Mouse (Mus musculus) kidney, adult 18-20 months (tissue): ENCODE measurements around the gene Hist1h2ab.
A peak's percentile ranks its signal among the peaks of the same experiment; 100 is the strongest.
"Not testable (repeated sequence)": the region's sequence is repeated elsewhere in the genome, so short reads cannot be mapped to it uniquely, and the experiment has no call there.

Experiments used
- DNase-seq: peaks from one replicate; pipeline ENCODE4 v3.0.0; 2021

Hist1h2ab gene

DNA sequence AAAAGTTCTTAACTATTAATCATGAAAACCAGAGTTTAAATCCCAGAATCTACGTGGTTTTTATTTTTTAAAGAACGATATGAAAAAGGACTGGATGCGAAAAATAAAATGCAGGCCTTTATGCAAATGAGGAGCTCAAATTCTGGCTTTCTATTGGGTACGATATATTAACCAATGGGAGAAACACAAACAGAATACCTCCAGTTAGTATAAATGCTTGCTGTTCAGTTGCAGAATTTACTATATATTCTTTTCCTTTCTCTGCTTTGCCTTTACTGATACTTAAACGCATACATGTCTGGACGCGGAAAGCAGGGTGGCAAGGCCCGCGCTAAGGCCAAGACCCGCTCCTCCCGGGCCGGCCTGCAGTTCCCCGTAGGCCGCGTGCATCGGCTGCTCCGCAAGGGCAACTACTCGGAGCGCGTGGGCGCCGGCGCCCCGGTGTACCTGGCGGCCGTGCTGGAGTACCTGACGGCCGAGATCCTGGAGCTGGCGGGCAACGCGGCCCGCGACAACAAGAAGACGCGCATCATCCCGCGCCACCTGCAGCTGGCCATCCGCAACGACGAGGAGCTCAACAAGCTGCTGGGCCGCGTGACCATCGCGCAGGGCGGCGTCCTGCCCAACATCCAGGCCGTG is at the start of gene Hist1h2ab:
Gene Hist1h2ab, plus strand, starts transcription at position 288 of the 639 bp plus-strand sequence.
- peak; percentile 45 for DNase-seq

DNA sequence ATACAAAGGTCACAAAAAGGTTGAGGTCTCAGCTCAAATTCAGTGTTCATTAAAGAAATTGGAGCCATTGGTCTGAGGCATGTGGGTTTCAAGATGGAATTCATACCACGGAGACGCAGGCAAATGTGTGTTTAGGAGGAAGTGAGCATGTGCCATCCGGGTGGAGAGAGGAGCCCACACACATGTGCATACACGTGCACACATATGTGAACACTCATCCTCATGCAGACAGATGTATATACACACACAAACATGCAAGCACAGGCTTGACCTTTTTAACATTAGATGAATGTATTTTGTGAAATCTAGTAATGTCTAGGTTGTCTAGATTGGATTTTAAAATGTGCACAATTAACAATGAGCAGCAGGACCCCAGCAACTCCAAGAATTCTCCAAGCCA is 48.7 kb upstream of the Hist1h2ab start:
- no peak for DNase-seq

DNA sequence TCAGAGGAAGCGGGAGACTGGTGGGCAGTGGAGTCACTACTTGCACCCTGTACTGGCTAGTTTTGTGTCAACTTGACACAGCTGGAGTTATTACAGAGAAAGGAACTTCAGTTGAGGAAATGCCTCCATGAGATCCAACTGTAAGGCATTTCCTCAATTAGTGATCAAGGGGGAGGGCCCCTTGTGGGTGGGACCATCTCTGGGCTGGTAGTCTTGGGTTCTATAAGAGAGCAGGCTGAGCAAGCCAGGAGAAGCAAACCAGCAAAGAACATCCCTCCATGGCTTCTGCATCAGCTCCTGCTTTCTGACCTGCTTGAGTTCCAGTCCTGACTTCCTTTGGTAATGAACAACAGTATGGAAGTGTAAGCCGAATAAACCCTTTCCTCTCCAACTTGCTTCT is 48.1 kb upstream of the Hist1h2ab start:
- not testable (repeated sequence) for DNase-seq

DNA sequence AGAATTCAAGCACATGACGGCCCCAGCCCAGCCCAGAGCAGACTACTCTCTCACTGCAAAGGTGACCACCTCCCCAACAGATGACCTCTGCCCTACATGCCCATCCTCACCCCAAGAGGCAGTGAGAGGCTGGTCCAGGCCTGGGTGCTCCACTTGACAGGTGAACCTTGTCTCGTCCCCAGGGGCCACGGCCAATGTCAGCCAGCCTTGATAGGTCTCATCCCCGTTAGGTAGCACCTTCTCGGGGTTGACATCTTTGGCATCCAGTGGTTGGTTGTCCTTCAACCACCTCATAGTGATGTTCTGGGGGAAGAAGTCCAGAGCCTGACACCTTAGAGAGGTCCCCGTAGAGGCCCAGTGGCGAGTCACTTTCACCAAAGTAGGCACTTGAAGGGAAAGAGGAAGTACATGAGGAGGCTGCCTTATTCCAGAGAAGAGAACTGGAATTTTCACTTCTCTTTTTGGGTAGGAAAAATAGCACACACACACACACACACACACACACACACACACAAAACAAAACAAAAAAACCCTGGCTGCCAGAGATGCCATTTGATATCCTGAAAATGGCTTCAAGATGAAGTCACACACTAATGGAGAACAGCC is 45.1 kb upstream of the Hist1h2ab start:
- no peak for DNase-seq

DNA sequence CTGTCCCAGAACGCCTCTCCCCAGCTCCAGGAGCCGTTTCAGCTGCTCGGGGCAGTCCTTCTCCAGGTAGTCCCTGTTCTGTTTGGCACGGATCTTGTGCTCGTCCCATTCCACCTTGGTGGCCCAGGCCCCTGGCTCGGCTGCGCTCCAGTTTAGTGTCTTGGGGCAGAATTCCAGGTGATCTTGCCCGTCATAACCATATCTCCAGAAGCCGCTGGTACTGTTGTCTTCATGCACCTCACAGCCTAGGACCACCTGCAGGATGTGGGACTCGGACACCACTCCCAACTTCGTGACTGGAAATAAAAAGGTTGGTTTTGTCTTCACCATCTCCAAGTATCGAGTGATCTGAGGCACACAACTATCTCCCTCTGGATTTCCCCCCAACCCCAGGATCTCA is 44.2 kb upstream of the Hist1h2ab start:
- DNase-seq = no peak

DNA sequence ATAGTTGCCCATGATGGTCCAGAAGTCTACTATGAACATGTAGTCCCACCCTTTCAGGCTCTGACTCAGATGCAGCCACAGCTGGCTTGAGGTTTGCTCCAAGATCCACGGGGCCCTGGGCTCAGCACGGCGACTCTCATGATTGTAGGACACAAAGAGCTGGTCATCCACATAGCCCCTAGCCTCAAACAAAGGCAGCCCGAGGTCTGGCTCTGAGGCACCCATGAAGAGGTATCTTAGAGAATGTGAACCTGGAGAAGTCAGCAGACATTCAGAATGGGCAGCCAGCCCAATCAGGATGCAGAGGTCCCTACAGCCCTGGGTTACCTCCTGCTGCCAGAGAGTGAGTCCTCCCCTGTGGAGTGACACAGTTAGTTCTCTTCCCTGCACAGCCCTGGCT is 42.9 kb upstream of the Hist1h2ab start:
- DNase-seq = no peak

DNA sequence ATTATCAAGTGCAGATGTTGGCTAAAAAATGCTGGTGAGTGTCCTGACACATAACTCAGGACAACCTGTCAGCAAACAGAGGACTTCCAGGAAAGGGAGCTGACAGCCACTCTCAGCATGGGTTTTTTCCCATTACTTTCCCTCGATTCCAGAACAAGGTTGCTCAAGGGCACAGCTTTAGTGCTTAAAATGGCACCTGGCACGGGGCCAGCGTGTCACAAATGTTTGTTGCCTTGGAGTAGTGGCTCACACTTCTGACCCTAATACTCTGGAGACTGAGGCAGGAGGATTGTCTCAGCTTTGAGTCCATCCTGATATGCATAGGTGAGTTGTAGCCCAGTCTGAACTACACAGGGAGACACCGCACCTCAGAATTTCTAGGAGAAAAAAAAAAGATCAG is 42.3 kb upstream of the Hist1h2ab start:
- DNase-seq = no peak

DNA sequence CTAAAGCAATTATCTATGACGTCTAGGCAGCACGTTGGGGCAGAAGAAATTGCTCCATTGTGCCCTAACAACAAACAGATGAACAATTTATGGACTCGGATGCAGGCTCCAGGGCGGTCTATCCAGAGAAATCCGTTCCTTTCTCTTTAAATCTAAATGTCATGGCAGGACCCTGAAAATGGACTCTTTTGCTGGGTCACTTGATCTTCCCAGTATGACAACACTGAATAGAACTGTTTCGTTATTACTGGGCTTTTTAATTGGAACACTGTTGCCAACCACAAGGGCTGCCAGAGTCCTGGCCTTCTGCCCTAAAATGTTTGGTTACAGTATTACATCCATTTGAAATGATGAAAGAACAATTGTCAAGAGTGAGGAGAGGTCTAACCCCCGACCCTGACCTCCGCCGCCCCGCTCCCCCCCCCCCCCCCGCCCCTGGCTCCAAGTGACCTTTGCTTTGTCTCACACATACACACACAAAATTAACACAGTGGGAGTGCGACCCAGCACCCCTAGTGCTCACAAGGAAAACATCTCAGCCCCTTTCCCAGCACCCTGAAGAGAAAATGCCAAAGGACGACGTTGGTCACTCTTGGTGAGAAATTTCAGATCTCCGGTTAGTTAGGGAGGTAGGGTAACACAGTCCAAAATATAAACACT is 41.1 kb upstream of the Hist1h2ab start:
- DNase-seq = peak; percentile 41

DNA sequence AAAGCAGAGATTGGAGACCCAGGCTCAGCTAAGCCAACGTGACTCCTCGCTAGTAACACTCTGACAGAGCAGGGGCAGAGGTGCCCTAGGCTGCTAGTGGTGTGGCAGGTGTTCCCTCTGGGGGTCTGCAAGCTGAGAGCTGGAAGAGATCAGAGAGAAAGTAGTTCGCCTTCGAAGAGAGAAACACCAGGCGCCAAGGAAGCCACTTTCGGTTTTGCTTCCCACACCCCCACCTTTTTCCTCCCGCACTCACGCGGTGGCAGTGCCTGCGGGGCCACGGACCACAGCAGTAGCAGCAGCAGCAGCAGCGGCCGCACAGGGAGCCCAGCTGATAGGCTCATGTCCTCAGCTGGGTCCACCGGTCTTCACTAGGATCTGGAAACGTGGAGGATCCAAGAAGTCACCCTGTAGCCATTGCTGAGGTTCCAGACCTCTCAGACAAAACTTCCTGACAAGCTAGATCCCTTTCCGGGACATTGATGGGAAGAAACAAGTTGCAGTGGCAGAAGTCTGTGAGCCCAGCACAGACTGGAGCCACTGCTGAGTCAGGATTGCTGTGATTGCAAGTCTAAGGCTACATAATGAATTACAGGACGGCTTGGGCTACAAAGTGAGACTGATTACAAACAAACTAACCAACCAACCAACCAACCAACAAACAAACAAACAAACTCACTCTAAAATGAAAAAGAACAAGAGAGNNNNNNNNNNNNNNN is 40.4 kb upstream of the Hist1h2ab start, which contains the start of gene Hfe:
Gene Hfe, minus strand, starts transcription at position 481 of the 716 bp plus-strand sequence.
- peak; percentile 65 for DNase-seq

DNA sequence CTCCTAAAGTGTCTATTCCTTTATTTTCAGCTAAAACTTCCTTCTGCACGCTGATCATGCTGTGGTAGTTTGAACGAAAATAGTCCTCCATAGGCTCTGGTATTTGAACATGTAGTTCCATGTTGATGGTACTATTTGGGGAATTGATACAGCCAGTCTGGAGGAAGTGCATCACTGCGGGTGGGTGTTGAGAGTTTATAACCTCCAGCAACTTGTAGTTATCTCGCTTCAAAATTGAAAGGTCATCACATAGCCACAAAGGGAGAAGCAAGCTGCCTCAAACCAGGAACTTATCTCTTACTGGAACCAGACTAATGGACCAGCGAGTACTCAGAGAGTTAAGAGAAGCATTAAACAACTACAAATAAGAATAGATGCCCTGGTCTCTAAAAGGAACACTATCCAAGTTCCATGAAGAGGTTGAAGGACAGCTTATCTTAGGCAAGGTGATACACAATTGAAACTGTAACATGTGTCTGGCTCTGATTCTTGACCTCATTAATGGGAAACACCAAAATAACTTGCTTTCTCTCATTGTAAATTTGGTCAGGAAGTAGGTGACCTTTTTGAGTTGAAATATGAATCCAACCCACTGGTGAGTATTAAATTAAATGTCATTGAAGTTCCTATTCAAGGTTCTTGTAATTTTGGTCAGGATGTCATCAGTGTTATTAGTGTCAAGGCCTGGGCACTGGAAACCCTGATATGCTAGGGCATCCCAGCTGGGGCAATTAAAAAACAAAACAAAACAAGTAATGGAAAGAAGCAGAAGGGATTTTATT is 34.5 kb upstream of the Hist1h2ab start:
- DNase-seq = no peak

DNA sequence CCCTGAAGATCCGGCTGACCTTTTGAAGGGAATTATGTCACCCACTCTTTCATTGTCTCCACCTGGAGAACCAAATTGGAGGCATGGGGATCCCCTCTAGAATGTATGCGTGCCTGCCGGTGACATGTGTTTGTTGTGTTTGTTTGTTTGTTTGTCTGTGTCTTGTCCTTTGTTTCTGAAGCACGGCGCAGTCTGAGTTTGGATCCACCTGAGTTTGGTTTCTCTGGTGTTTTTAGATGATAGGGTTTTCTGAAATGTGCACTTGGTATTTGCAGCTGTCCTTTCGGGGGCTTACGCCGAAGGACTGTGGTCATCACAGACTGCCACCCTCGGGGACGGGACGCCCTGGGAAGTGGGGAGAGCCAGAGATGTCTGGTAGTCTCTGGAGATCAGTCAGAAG is 33.8 kb upstream of the Hist1h2ab start:
- no peak for DNase-seq

DNA sequence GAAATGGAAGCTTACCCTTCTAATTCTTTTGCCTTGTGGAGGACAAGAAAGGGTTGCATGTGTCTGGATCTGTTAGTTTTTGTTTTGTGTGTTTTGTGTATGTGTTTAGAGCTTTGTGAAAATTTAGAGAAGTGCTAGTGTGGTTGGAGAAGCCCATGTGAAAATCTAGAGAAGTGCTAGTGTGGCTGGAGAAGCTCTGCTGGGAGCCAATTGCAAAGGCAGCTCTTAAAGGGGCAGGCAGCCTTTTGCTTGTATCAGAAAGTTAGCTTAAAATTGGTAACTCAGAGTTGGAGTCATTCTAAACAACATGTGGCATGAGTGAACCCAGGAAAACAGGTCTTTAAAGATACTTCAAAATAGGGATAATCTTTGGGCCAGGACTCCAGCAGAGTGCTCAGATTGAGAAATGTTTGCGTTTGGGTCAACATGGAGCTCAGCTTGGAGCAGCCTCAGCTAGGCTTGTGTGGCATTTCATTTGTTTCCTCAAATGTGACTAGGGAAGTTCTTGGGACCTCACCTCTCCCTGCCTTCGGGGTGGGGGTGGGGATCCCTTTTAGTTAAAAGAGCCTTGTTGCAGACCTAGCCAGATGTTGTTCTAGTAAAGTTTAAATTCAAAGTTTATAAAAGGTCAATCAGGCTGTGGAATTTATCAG is 33.2 kb upstream of the Hist1h2ab start:
- DNase-seq = not testable (repeated sequence)

DNA sequence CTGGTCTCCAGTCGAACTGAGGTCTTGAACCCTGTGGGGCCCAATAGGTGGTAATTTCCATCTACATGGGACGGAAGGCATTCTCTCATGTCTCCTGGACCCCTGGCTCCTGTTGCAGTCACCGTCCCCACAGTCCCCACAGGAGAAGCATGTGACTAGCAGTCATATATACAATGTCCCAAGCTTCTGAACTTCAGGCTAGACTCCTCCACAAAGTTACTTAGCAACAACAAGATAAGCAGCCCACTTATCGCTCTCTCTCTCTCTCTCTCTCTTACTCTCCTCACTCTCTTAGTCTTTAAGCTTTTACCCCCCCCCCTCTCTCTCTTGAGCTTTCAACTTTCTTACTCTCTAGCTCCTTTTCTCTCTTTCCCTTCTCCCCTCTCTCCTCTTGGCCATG is 26.7 kb upstream of the Hist1h2ab start:
- DNase-seq = no peak

DNA sequence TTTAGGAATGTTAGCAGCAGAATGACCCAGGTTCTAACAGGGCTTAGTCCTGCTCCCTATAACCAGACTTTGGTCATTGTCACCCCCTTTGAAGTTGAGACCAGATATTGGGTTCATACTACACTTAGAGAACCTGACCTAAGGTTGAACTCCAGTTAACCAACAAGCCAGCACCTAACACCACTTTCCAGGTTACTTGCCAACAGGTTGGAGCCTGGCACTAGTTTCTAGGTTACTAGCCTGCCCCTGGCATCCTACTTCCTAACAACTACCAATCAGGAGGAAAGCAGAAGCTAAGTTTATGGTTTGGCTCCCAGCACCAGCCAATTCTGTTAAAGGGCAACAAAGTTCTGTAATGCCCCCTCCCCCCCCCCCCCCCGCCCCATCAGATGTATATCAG is 25.7 kb upstream of the Hist1h2ab start:
- DNase-seq = no peak

DNA sequence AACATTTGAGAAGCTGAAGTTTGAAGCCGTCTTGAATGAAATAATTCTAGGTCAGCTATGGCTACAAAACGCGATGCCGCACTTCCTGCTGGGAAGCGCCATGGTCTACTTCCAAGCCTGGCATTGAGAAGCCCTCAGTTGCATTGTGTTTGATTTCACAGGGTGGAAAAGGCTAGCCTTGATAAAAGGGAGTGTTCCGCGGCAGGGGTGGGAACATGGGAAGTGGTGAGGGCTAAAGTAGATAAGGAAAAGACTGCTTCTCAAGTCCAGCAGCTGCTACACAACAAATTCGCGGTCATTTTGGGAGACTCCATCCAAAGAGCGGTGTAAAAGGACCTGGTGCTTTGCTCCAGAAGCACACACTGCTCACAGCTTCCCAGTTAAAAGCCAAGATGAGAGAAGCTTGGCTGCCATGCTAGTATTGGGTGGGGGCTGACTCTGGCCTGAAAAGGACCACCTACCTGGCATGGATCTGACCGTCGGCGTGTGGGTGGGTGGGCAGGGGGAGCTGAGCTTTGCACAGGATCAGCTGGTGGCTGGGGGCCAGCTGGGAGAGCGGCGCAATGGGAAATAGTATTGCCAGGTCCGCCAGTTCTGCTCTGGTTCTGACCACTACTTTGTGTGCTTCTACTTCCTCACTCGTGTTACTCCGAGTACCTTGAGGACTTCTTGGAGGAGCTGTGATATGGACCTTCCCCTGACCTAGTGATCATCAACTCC is 22.3 kb upstream of the Hist1h2ab start:
- DNase-seq = no peak

DNA sequence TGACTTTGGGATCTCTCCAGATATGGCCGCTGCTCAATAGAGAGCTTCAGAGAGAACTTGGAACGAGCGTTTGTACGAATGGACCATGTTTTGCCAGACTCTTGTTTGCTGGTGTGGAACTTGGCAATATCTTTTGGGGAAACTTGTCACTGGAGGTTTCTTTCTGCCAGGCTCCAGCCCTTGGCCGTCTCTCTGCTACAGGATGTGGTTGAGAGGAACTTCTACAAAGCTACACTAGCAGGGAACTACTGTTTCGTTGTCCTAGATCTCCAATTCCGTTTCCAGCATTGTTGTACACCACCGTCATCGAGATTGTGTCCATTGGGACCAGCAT is 21.8 kb upstream of the Hist1h2ab start:
- no peak for DNase-seq

DNA sequence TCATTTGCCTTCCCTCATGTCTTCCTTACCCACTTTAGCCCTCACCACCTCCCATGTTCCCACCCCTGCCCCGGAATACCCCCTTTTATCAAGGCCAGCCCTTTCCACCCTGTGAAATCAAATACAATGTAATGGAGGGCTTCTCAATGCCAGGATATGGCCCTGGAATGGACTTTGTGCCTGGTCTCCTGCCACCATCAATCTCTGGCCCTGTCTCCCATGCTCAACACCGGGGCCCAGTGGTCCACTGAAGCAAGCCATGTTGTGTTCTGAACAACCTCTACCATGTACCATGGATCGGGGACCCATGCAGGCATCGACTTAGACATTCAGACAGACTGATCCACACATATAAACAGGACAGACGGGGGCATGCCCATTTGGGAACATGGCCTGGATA is 21.2 kb upstream of the Hist1h2ab start:
- no peak for DNase-seq

DNA sequence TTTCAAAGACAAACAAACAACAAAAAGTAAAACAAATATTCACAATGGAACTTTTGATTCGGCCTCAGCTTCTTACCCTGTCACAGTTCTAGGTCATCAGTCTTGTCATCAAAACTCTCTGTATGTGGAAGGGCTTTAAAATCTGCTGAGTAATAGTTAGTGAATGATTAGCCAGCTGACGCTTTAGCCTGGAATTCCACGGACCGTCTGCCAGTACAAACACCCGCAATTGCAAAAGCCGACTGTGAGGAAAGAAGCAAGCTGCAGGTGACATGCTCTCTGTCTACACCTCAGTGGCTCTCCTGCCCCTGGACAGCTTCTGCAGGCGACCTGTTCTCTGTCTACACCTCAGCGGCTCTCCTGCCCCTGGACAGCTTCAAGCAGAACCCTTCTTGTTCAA is 20.4 kb upstream of the Hist1h2ab start:
- peak; percentile 59 for DNase-seq

DNA sequence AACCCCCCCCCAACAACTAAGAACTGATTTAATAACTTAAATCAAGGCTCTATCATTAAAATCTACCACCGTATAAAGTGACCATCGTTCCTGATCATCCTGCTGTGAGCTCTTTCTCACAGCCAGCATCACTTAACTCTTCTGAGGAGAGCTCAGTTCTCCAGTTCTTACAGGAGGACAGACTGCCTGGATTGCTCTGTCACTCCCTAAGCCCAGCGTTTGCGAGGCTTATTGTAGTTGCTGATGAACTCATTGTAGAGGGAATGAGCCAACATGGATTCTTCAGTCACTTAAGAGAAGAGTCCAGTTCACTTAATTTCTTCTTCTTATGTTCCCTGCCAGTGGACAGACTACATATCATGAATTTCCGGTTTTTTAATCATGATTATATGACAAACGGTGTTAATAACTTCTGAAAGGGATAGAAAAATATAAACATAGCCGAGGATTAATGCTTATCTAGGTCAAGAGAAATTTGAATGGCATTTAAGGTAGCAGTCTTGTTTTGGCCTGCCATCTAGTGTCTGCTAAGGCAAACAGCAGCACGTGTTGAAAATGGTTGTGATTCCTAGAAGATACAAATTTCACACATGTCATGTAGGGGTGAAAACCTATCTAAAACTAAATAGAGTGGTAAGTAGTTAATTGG is 18.6 kb upstream of the Hist1h2ab start:
- DNase-seq = no peak

DNA sequence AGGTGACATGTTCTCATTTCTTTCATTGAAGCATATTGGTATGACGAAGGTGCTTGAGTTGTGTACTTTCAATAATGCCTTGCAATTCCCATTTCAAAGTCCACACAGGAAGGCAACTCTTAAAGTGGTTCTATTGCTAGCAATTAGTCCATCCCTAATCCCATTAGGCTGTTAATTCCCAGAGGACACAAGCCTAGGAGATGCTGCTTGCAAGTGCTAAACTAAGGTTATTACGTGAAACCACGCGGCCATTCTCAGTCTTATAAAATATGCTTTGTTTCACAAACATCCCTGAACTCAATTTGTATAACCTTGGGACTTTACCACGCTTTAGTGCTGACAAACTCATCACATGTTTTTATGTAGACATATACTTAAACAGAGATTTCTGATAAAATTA is 13.8 kb upstream of the Hist1h2ab start:
- DNase-seq = no peak

DNA sequence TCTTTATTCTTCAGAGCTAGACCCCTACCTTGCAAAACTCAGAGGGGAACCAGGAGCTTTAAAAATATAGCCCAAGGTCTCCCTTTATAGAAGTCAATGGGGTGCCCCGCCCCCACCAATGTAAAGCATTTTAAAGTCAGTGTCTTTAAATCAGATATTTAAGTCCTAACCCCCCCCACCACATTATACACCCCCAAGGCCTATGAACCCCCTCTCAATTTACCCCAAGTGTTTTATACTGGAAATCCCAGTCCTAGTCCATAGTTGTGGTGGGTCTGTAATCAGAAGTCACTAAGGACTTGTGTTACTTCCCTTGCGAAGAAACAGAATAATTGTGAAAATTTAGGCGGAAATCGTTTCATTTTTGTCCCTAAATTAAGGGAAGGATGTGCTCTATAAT is 12.9 kb upstream of the Hist1h2ab start:
- no peak for DNase-seq
